Mouse (Mus musculus): ENCODE measurements around the gene Gm2663. TPM values are rescaled to one million over a fixed set of nuclear protein-coding genes. Genes with fewer than 3 reads are reported as not detected.

Gene Gm2663
- polyA plus RNA-seq (2014; fragmentation: Illumina TruSeq; extraction: RNeasy Lipid Tissue Mini Kit (QIAGEN cat#74804); ENCODE audit: low read depth, low replicate concordance), result not detected

GRCm38 (mm10) chr6:40999379-40999778 is at the start of gene Gm2663:
TSS of gene Gm2663 (minus strand) at chr6:40999479.

GRCm38 (mm10) chr6:41035409-41035808 is 36.1 kb upstream of the Gm2663 start, which contains the start of gene 2210010C04Rik:
TSS of gene 2210010C04Rik (minus strand) at chr6:41035509.

GRCm38 (mm10) chr6:40964454-40964853 is 34.8 kb downstream of the Gm2663 start, which contains the start of gene 1810009J06Rik:
TSS of gene 1810009J06Rik (plus strand) at chr6:40964754.

GRCm38 (mm10) chr6:40951770-40952169 is 47.5 kb downstream of the Gm2663 start, which contains the start of gene Gm4744:
TSS of gene Gm4744 (minus strand) at chr6:40951870.

Other genes with a start within 250 kb of the Gm2663 start
- gene Moxd2, start 112.0 kb downstream of the Gm2663 start, polyA plus RNA-seq (2014; fragmentation: Illumina TruSeq; extraction: RNeasy Lipid Tissue Mini Kit (QIAGEN cat#74804); ENCODE audit: low read depth, low replicate concordance), result 0.11 TPM
- 193 TPM for gene Prss58, start 99.1 kb downstream of the Gm2663 start, polyA plus RNA-seq (2014; fragmentation: Illumina TruSeq; extraction: RNeasy Lipid Tissue Mini Kit (QIAGEN cat#74804); ENCODE audit: low read depth, low replicate concordance)
- gene 1700074P13Rik, start 58.9 kb downstream of the Gm2663 start, polyA plus RNA-seq (2014; fragmentation: Illumina TruSeq; extraction: RNeasy Lipid Tissue Mini Kit (QIAGEN cat#74804); ENCODE audit: low read depth, low replicate concordance), result 1,648 TPM
- not detected for gene Gm4744, start 47.6 kb downstream of the Gm2663 start, polyA plus RNA-seq (2014; fragmentation: Illumina TruSeq; extraction: RNeasy Lipid Tissue Mini Kit (QIAGEN cat#74804); ENCODE audit: low read depth, low replicate concordance)
- not detected for gene 1810009J06Rik, start 34.7 kb downstream of the Gm2663 start, polyA plus RNA-seq (2014; fragmentation: Illumina TruSeq; extraction: RNeasy Lipid Tissue Mini Kit (QIAGEN cat#74804); ENCODE audit: low read depth, low replicate concordance)
- gene 2210010C04Rik, start 36.0 kb upstream of the Gm2663 start, polyA plus RNA-seq (2014; fragmentation: Illumina TruSeq; extraction: RNeasy Lipid Tissue Mini Kit (QIAGEN cat#74804); ENCODE audit: low read depth, low replicate concordance), result not detected